Mouse (Mus musculus): ENCODE results near the gene Pigr.

GRCm38 (mm10) chr1:130876931-130877509 is 50.5 kb downstream of the Pigr start:
- TF ChIP-seq CTCF (IDR thresholded peaks at IDR 0.05; ENCODE audit: low read depth) (peak; percentile 89), EP300 (optimal IDR thresholded peaks at IDR 0.05) (no peak)
